Mouse (Mus musculus) ovary, postnatal 10 days (tissue): ENCODE measurements around the gene Dynlt1b.
A peak's percentile ranks its signal among the peaks of the same experiment; 100 is the strongest.
"Not testable (repeated sequence)": the region's sequence is repeated elsewhere in the genome, so short reads cannot be mapped to it uniquely, and the experiment has no call there.

Experiments
- DNase-seq: peaks from one replicate; pipeline ENCODE4 v3.0.0; 2022; ENCODE audit warnings: low spot score

Dynlt1b gene

GRCm38 (mm10) chr17:6429945-6430344, at the start of gene Dynlt1b:
TSS of gene Dynlt1b (plus strand) at chr17:6430112.
- DNase-seq = peak; percentile 100

GRCm38 (mm10) chr17:6380182-6380841, 49.6 kb upstream of the Dynlt1b start:
- DNase-seq = not testable (repeated sequence)

GRCm38 (mm10) chr17:6381071-6381682, 48.7 kb upstream of the Dynlt1b start:
- DNase-seq = not testable (repeated sequence)

GRCm38 (mm10) chr17:6386927-6387326, 43.0 kb upstream of the Dynlt1b start:
- DNase-seq = not testable (repeated sequence)

GRCm38 (mm10) chr17:6387380-6387911, 42.5 kb upstream of the Dynlt1b start:
- not testable (repeated sequence) for DNase-seq

- DNase-seq = not testable (repeated sequence)
These were observed 40.4 kb upstream of the Dynlt1b start for GRCm38 (mm10) chr17:6389463-6389862.

- DNase-seq = not testable (repeated sequence)
These were observed 39.2 kb upstream of the Dynlt1b start for GRCm38 (mm10) chr17:6390731-6391130.

- not testable (repeated sequence) for DNase-seq
These were observed 38.2 kb upstream of the Dynlt1b start for GRCm38 (mm10) chr17:6391736-6392135.

- not testable (repeated sequence) for DNase-seq
These were observed 37.2 kb upstream of the Dynlt1b start for GRCm38 (mm10) chr17:6392473-6393340.

GRCm38 (mm10) chr17:6398079-6398478, 31.8 kb upstream of the Dynlt1b start:
- not testable (repeated sequence) for DNase-seq

- not testable (repeated sequence) for DNase-seq
These were observed 31.1 kb upstream of the Dynlt1b start for GRCm38 (mm10) chr17:6398816-6399215.

- DNase-seq = not testable (repeated sequence)
These were observed 30.4 kb upstream of the Dynlt1b start for GRCm38 (mm10) chr17:6399281-6400096.

GRCm38 (mm10) chr17:6400097-6400489, 29.8 kb upstream of the Dynlt1b start:
- DNase-seq = not testable (repeated sequence)

GRCm38 (mm10) chr17:6404493-6404892, 25.4 kb upstream of the Dynlt1b start:
- not testable (repeated sequence) for DNase-seq

GRCm38 (mm10) chr17:6406972-6407371, 22.9 kb upstream of the Dynlt1b start:
- not testable (repeated sequence) for DNase-seq

GRCm38 (mm10) chr17:6410713-6411213, 19.1 kb upstream of the Dynlt1b start:
- not testable (repeated sequence) for DNase-seq

GRCm38 (mm10) chr17:6417118-6417517, 12.8 kb upstream of the Dynlt1b start:
- not testable (repeated sequence) for DNase-seq

GRCm38 (mm10) chr17:6420557-6420956, 9.4 kb upstream of the Dynlt1b start:
- not testable (repeated sequence) for DNase-seq

- DNase-seq = not testable (repeated sequence)
These were observed 8.2 kb upstream of the Dynlt1b start for GRCm38 (mm10) chr17:6421547-6422326.

GRCm38 (mm10) chr17:6422370-6422769, 7.5 kb upstream of the Dynlt1b start:
- not testable (repeated sequence) for DNase-seq
